Mouse (Mus musculus) embryonic facial prominence, embryonic 14.5 days (tissue): ENCODE data around the gene Ssbp3. TPM values are rescaled to one million over a fixed set of nuclear protein-coding genes. Genes with fewer than 3 reads are reported as not detected.

Experiments used
- ATAC-seq: fragments of 200-750 bp; cut with Nextera tagmentation; 2 replicates; pipeline ENCODE4 v1.8.0; 2017; ENCODE audit warnings: low read depth, moderate number of reproducible peaks, moderate TSS enrichment
- DNase-seq: peaks from one replicate; pipeline ENCODE4 v3.0.0-alpha.2; 2015; ENCODE audit warnings: low spot score
- H3K27ac ChIP-seq: fragments of 300-500 bp; sonication (generic); replicated peaks from 2 replicates; pipeline ENCODE4 v1.5.1; 2014; ENCODE audit warnings: low read depth, mild to moderate bottlenecking, low read length, moderate library complexity
- H3K27me3 ChIP-seq: fragments of 300-500 bp; sonication (generic); replicated peaks from 2 replicates; pipeline ENCODE4 v1.6.1; 2014; ENCODE audit warnings: low read length; ENCODE audit not compliant: control insufficient read depth, insufficient read depth
- H3K36me3 ChIP-seq: fragments of 300-500 bp; sonication (generic); 2 replicates; pipeline ENCODE4 v1.6.1; 2014; ENCODE audit warnings: low read length, mixed read lengths; ENCODE audit not compliant: control insufficient read depth, insufficient read depth
- H3K4me1 ChIP-seq: fragments of 300-500 bp; sonication (generic); 2 replicates; pipeline ENCODE4 v1.6.1; 2014; ENCODE audit warnings: antibody characterized with exemption, low read length; ENCODE audit not compliant: control insufficient read depth, insufficient read depth
- H3K4me2 ChIP-seq: fragments of 300-500 bp; sonication (generic); 2 replicates; pipeline ENCODE4 v1.6.1; 2014; ENCODE audit warnings: low read depth, mild to moderate bottlenecking, low read length, moderate library complexity, mixed read lengths
- H3K4me3 ChIP-seq: fragments of 300-500 bp; sonication (generic); 2 replicates; pipeline ENCODE4 v1.5.1; 2014; ENCODE audit warnings: low read depth, mild to moderate bottlenecking, low read length
- H3K9ac ChIP-seq: fragments of 300-500 bp; sonication (generic); 2 replicates; pipeline ENCODE4 v1.6.1; 2014; ENCODE audit warnings: low read depth, mild to moderate bottlenecking, low read length, moderate library complexity, mixed read lengths
- H3K9me3 ChIP-seq: fragments of 300-500 bp; sonication (generic); 2 replicates; pipeline ENCODE4 v1.6.1; 2016; ENCODE audit warnings: low read length; ENCODE audit not compliant: control insufficient read depth
- WGBS: fragments of 180-500 bp; shearing (Covaris S2); extraction: QIAGEN DNeasy Blood & Tissue Kit; methylation state at CpG from one replicate; pipeline ENCODE4 v1.1.7; 2014; 5-methylcytosine and 5-hydroxymethylcytosine counted together
- polyA plus RNA-seq: library from polyadenylated mRNA; unstranded; fragments of >200 nt; fragmentation: Nextera tagmentation; extraction: Ambion mirVana; gene quantifications from 2 replicates; pipeline ENCODE4 v1.2.1, GENCODE M21; 2014

The Ssbp3 gene
- polyA plus RNA-seq, 1 experiment from 2014 or later: 72.9 TPM

DNA sequence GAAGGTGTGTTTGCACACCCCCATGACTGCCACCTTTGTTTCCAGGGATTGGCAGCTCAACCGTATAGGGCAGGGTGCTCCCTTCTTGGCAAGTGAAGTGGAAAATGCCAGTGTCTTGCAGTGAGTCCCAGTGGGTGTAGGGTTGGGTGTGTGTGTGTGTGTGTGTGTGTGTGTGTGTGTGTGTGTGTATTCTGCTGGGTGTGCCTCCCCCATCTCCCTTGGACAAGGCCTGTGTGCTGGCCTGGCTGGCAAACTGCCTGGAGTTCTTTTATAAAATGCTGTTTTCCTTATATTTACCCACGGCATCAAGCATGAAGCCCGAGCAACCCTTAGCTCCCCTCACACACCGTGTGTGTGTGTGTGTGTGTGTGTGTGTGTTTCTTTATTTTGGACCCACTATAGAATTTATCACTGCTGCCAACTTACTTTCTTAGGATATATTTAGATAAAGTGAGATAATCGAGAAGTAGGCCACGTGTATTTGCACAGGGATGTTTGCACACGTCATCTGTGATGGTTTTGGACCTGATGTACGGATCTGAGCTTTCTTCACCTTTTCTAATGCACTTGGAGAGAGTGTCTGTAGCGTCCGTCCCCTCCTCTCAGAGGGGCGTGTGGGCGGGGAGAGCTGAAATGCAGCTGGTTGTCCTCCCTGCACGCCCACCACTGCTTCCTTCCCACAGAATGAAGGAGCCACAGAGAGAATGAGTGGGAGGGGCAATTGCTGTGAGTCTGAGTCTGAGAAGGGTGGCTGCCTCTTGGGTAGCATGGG lies 86.0 kb downstream of the Ssbp3 start:
- peak overlapping the region; percentile 70; the same call in 1 of the 2 replicates for H3K27ac ChIP-seq
- ATAC-seq: peak; percentile 66

DNA sequence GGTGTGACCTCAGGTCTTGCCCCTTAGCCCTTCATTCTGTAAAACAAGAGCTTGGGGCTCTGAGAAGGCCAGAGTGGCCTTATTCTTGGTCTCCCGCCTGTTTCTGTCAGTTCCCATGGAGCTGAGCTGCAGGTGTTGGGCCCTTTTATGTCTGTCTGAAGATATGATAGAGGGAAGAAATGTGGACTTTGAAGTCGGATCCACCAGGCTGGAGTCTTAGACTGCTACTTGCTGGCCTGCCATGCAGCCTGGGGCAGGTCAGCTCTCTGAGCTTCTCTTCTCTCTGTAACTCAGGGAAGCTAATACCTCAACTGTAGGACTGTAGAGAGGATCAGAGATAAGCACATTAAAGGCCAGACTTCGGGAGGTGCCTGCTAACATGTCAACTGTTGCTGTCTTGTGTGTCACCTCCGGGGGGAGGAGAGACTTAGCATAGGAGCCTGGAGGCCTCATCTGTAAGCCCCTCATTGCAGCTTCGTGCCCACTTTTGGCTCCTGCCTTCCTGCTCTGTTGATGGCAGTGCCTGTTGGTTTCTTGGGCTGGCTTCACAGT lies 90.8 kb downstream of the Ssbp3 start:
- H3K9me3 ChIP-seq: no peaks in the 10 kb centered on the region
- DNase-seq (no peak), ATAC-seq (no peak)
- H3K36me3 ChIP-seq: no peaks in the 10 kb centered on the region
- WGBS: 56% methylated on average over 5 of the region's 5 CpGs
- no peak overlapping the region for H3K27ac ChIP-seq
- H3K27me3 ChIP-seq: no peaks in the 10 kb centered on the region
- H3K4me2 ChIP-seq: no peak overlapping the region
- peaks cover 36% of the 10 kb centered on the region for H3K4me1 ChIP-seq
- 0 out of 2 replicates have a peak overlapping the region, but pooled peaks have one; percentile 8 for H3K9ac ChIP-seq
- no peak overlapping the region for H3K4me3 ChIP-seq

More for the DNA sequence above, 86.0 kb downstream of the Ssbp3 start:
- peak; percentile 72 for DNase-seq
- H3K36me3 ChIP-seq: no peaks in the 10 kb centered on the region
- no peak overlapping the region for H3K4me2 ChIP-seq
- no peak overlapping the region for H3K9ac ChIP-seq
- H3K4me3 ChIP-seq: no peak overlapping the region
- 32% methylated on average over 13 of the region's 13 CpGs for WGBS
- no peaks in the 10 kb centered on the region for H3K27me3 ChIP-seq
- H3K9me3 ChIP-seq: no peaks in the 10 kb centered on the region
- peaks cover 32% of the 10 kb centered on the region for H3K4me1 ChIP-seq

DNA sequence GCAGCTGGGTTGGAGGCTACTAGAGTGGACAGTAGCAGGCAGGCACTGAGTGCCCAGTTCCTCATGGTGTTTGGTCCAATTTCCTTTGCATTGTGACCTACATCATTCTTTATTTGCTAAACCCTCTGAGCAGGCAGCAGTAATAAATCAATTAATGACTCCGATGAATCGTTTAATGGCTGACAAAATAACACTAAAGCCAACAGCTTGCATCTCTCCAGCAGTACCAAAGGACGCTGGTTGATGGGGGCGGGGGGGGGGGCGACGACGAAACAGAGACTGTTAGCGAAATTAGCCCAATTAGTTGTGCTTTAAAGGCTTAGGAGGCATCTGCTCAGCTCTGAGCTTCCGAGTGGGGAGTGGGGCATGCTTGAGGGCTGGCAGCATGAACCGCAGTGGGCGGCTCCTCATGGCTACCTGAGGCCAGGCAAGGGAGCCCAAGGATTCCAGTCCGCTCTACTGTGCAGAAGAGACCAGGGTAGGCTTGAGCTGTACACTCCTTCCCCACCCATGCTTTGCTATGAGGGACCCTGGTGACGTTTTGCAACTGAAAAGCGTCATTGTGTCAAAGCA lies 91.5 kb downstream of the Ssbp3 start:
- ATAC-seq: 0 out of 2 replicates have a peak, but pooled peaks have one; percentile 24
- no peak overlapping the region for H3K27ac ChIP-seq

DNA sequence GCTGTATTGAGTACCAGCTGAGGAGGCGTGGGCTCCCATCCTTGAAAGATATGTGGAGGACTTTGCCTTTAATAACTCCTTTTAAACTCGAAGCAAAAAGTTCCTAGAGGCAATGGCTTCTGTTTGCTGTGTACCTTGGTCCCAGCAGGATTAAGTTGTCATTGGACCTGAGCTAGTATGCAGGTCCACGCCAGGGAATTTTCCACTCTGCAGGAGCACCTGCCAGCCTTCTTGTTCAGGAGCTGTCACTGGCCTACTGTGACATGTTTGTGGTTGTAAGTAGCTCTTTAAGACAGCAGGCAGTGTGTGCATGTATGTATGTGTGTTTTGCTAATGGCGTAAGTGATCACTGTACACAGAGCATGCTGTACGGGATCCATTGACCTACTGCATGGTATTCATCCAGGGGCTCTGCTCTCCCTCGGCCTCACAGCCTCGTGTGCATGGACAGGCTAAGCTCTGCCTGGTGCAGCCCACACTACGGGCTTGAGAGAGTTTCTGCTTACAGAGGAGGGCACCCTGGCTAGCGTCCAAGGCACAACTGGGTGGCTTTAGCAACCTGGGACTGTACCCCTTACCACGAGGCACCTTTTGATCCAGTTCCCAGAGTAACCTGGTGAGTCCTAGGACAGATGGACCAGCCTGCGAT lies 92.1 kb downstream of the Ssbp3 start:
- Histone ChIP-seq H3K4me2 (no peak overlapping the region), H3K27me3 (no peaks in the 10 kb centered on the region), H3K4me3 (no peak overlapping the region), H3K9me3 (no peaks in the 10 kb centered on the region), H3K27ac (no peak overlapping the region), H3K36me3 (no peaks in the 10 kb centered on the region), H3K4me1 (peaks cover 25% of the 10 kb centered on the region), H3K9ac (no peak overlapping the region)
- DNase-seq (no peak), ATAC-seq (peak; percentile 41)
- WGBS: 68% methylated on average over 11 of the region's 11 CpGs

More for the DNA sequence above, 91.5 kb downstream of the Ssbp3 start:
- H3K36me3 ChIP-seq: no peaks in the 10 kb centered on the region
- 67% methylated on average over 14 of the region's 14 CpGs for WGBS
- no peaks in the 10 kb centered on the region for H3K27me3 ChIP-seq
- no peak overlapping the region for H3K4me3 ChIP-seq
- no peak for DNase-seq
- no peak overlapping the region for H3K4me2 ChIP-seq
- 0 out of 2 replicates have a peak overlapping the region, but pooled peaks have one; percentile 8 for H3K9ac ChIP-seq
- peaks cover 29% of the 10 kb centered on the region for H3K4me1 ChIP-seq
- no peaks in the 10 kb centered on the region for H3K9me3 ChIP-seq

DNA sequence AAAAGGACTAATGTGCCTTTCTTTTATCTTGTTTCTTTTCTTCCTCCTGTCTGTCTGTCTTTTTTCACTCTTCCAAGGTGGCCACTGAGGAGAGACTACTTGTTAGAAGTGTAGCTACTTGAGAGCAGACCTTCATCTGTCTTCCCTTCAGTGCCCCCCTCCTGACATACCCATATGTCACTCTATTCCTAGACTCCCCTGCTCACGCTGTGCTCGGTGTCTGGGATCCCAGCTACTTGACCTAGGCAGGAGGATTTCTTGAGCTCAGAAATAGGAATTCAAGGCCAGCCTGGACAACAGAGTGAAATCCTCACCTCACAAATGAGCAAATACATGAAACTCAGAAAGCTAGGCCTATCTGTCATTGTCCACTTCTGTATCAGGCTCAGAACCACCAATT lies 92.7 kb downstream of the Ssbp3 start:
- Histone ChIP-seq H3K4me3 (no peak overlapping the region), H3K27ac (no peak overlapping the region), H3K4me2 (no peak overlapping the region), H3K9me3 (no peaks in the 10 kb centered on the region), H3K9ac (no peak overlapping the region), H3K36me3 (no peaks in the 10 kb centered on the region), H3K27me3 (no peaks in the 10 kb centered on the region), H3K4me1 (peaks cover 25% of the 10 kb centered on the region)
- DNase-seq (no peak), ATAC-seq (no peak)
- 59% methylated on average over 2 of the region's 2 CpGs for WGBS

DNA sequence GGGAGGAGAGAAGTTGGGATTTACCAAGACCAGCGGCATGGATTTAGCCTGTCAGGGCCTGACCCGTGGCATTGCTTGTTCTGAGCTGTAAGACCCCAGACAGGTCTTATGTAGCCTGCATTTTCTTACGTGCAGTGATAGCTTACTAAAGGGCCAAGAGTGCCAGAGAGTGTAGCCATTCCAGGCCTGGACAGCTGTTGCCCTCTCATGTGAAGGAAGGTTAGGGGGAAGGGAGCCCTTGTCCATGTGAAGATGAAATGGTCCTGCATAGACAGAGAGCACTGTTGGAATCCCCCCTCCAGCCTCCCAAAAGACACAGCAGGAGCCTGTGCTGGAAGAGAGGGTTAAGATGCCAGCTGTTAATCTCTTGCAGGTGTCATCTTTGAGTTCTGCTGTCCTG lies 93.3 kb downstream of the Ssbp3 start:
- H3K4me1 ChIP-seq: peaks cover 25% of the 10 kb centered on the region
- no peak overlapping the region for H3K4me2 ChIP-seq
- H3K4me3 ChIP-seq: no peak overlapping the region
- whole genome bisulfite sequencing: 59% methylated on average over 3 of the region's 3 CpGs
- no peak for DNase-seq
- no peaks in the 10 kb centered on the region for H3K27me3 ChIP-seq
- no peak overlapping the region for H3K9ac ChIP-seq
- ATAC-seq: no peak
- H3K36me3 ChIP-seq: no peaks in the 10 kb centered on the region
- H3K9me3 ChIP-seq: no peaks in the 10 kb centered on the region
- H3K27ac ChIP-seq: no peak overlapping the region

DNA sequence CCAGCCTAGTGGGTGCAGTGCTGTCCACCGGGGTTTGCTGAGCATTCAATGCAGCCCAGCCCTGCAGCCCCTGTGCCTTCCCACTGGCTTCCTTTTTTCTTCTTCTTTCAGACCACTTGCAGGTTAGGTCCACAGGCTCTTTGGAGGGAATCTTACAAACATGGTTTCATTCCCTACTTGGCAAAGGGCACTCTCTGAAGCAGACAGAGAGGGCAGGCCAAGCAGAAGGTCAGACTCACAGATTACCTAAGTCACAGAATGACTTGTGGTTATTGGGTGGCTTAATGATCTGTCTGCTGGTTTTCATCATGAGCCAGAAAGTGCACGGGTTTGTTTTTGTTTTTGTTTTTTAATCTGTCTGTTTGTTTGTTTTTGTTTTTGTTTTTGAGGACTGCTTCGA lies 93.8 kb downstream of the Ssbp3 start:
- H3K4me3 ChIP-seq: no peak overlapping the region
- DNase-seq (no peak), ATAC-seq (no peak)
- H3K27me3 ChIP-seq: no peaks in the 10 kb centered on the region
- no peak overlapping the region for H3K9ac ChIP-seq
- no peak overlapping the region for H3K27ac ChIP-seq
- H3K4me1 ChIP-seq: peaks cover 25% of the 10 kb centered on the region
- H3K36me3 ChIP-seq: 0 out of 2 replicates have a peak, but pooled peaks cover 3% of the 10 kb centered on the region
- no peaks in the 10 kb centered on the region for H3K9me3 ChIP-seq
- 69% methylated on average over 3 of the region's 3 CpGs for WGBS
- no peak overlapping the region for H3K4me2 ChIP-seq

DNA sequence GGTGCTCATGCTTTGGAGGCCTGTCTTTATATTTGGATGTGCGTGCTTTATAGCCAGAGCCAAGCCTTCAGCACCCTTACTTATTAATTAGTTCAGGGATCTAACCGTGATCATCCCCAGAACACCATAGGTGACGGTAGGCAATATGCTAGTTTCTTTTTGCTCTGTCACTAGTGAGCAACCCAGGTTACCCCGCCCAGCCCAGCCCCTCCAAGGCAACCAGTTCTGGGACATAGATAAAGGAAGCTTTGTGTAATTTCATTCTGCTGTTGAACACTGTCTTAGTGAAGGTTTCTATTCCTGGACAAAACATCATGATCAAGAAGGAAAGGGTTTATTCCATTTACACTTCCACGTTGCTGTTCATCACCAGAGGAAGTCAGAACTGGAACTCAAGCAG lies 94.7 kb downstream of the Ssbp3 start:
- no peak overlapping the region for H3K27ac ChIP-seq
- peaks cover 25% of the 10 kb centered on the region for H3K4me1 ChIP-seq
- ATAC-seq (no peak), DNase-seq (no peak)
- no peaks in the 10 kb centered on the region for H3K9me3 ChIP-seq
- H3K4me2 ChIP-seq: no peak overlapping the region
- H3K36me3 ChIP-seq: peaks cover 6% of the 10 kb centered on the region; the same call in 1 of the 2 replicates
- H3K4me3 ChIP-seq: no peak overlapping the region
- H3K9ac ChIP-seq: no peak overlapping the region
- no peaks in the 10 kb centered on the region for H3K27me3 ChIP-seq
- 77% methylated on average over 5 of the region's 5 CpGs for WGBS
